Mouse (Mus musculus) right cerebral cortex, postnatal 25 days (tissue): ENCODE results near the gene Olfr700.
"Not testable (repeated sequence)": the region's sequence is repeated elsewhere in the genome, so short reads cannot be mapped to it uniquely, and the experiment has no call there.

Source experiments
- DNase-seq: peaks from one replicate; pipeline ENCODE4 v3.0.0; 2022

Olfr700 gene

DNA sequence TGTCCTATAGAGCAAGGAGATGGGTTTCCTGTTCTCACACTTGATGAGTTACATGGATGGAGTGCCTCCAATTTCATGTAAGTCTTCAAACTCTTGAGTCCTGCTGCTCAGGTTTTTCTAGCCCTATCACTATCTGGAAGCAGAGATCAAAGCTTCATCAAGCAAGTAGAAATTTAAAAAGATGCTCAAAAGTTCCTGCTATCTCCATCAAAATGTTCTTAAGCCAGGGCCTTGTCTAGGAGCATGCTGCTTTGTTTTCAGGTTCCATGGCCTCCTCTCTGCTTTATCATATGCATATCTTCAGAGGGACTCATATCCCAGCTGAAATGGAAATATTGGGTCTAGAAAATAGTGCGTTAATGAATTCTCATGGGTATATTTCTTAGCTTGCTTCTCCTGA, at the start of gene Olfr700:
Gene Olfr700 (minus strand): TSS at position 101 of the 400 bp plus-strand sequence.
- DNase-seq, result no peak

- no peak for DNase-seq
These were observed 34.4 kb upstream of the Olfr700 start, which contains the start of gene Olfr703 for GRCm38 (mm10) chr7:106843060-106843459. Gene Olfr703 (plus strand): TSS chr7:106843360.

DNA sequence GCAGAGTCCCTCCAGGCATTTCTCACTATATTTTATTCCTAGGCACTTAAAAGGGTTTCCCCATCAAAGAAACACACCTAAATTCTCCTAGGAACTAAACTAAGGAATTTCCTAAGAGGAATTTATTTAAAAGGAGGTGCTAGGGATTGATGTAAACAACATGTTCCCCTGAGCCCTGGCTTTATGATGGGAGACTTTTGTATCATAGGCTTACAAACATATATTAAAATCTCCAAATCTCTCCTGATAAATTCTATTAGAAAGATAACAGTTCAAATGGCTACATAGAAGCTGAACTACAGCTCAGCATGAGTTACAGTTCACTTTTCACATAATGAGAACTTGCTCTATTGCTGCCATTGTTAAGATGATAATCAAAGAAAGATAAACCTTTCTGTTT, 25.2 kb upstream of the Olfr700 start, which contains the start of gene Olfr702:
Gene Olfr702 (minus strand): TSS at position 101 of the 400 bp plus-strand sequence.
- DNase-seq, result no peak

DNA sequence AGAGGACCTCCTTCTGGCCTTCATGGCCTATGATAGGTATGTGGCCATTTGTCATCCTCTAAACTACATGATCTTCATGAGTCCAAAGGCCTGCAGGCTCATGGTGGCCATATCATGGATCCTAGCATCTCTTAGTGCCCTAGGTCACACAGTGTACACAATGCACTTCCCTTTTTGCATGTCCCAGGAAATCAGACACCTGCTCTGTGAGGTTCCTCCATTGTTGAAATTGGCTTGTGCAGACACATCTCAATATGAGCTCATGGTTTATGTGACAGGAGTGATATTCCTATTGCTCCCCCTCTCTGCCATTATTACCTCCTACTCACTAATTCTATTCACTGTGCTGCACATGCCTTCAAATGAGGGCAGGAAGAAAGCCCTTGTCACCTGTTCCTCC, 9.8 kb upstream of the Olfr700 start:
- DNase-seq, result no peak

- DNase-seq, result no peak
These were observed 7.1 kb upstream of the Olfr700 start for GRCm38 (mm10) chr7:106815775-106816174.

DNA sequence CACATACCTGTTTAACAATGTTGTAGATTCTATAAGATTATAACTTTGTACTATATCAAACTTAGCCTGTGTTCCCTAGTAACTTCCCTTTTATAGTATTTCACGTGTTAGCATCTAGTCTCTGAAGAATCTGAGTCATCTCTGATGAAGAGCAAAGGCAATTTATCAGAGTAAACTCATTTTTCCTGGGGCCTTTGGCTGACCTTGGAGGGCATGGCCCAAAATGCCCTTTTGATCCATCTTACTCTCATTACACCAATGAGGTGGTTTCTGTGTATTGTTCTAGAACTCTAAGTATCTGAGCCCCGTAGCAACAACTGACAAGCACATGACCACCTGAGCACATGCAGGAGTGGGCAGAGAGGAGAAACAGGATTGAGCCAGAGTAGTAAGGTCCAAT, 5.2 kb upstream of the Olfr700 start, which contains the start of gene Olfr701:
Gene Olfr701 (plus strand): TSS at position 301 of the 400 bp plus-strand sequence.
- DNase-seq, result no peak

DNA sequence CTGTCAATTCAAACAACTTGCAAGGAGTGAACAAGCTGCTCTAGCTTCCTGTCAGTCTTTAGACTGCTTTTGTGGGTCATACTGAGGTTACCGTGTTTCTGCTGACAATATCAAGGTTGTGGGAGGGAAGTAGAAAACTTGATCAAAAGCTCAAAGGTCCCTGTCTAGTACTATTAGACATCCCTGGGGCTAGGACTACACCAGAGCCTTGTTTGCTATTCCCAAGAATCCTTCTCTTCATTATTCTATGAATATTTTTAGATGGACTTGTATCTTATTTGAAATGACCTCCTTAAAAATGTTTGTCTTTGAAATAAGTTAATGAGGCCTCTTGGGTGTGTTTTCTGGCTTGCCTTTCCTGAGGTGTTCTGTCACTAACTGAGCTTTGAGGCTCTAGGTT, 15.5 kb downstream of the Olfr700 start, which contains the start of gene Olfr699:
Gene Olfr699 (minus strand): TSS at position 101 of the 400 bp plus-strand sequence.
- no peak for DNase-seq

DNA sequence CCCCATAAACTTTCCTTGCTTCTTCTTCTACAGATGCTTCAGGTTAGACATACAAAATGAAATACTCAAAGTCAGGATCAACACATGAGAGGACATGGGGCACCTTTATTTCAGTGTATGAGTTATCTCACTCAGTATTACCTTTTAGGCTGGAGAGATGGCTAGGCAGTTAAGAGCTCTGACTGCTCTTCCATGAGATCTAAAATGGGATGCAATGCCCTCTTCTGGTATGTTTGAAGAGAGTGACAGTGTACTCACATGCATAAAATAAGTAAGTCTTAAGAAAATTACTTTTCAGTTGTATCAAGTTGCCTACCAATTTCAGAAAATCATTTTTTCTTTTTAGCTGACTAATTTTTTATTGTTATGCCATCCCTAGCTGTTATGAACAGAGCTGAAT, 20.3 kb downstream of the Olfr700 start:
- DNase-seq, result no peak

- DNase-seq, result not testable (repeated sequence)
These were observed 47.6 kb downstream of the Olfr700 start for GRCm38 (mm10) chr7:106761008-106761407.

GRCm38 (mm10) chr7:106758800-106759199, 49.8 kb downstream of the Olfr700 start:
- DNase-seq, result no peak
